Mouse (Mus musculus) mesoderm, embryonic 11.5 days (tissue): ENCODE data around the gene Slc35a1.
"Not testable (repeated sequence)": the region's sequence is repeated elsewhere in the genome, so short reads cannot be mapped to it uniquely, and the experiment has no call there.

Source experiments
- DNase-seq: peaks from one replicate; pipeline ENCODE4 v3.0.0-alpha.2; 2012; ENCODE audit warnings: low read depth, low spot score

Slc35a1 gene

DNA sequence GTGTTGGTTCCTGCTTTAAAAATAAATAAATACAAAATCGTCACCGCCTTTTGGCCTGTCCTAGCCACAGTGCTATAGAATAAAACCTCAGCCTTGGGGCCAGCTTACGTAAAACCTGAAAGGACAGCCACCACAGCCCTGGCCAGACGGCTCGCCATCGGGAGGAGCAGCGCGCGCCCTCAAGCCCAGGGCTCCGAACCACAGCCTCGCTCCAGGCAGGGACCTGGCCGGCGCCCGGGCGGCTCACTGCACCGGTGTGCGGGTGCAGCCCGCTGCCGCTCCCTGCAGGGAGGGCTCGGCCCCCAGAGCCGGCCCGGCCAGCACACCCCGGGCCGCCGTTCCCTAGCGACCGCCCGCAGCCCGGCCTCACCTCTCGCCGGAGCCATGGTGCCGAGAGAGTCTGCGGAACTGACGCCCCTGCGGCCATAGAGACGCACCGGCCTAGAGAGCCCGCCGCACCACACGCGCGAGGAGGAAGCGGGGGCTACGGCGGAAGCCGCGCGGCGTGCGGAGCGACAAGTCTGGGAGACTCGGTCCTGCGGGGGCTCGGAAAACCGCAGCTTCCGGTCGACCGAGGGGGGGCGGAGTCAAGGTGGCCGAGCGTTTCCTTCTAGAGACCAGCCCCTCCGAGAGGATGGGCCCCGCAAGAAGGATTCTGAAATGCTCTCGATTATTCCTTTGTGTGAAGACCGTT, at the start of gene Slc35a1:
Gene Slc35a1, minus strand, starts transcription at position 565 of the 694 bp plus-strand sequence.
- DNase-seq = peak; percentile 90

- DNase-seq = no peak
These were observed 47.2 kb upstream of the Slc35a1 start for GRCm38 (mm10) chr4:34734461-34734860.

GRCm38 (mm10) chr4:34733415-34733814, 46.2 kb upstream of the Slc35a1 start:
- not testable (repeated sequence) for DNase-seq

DNA sequence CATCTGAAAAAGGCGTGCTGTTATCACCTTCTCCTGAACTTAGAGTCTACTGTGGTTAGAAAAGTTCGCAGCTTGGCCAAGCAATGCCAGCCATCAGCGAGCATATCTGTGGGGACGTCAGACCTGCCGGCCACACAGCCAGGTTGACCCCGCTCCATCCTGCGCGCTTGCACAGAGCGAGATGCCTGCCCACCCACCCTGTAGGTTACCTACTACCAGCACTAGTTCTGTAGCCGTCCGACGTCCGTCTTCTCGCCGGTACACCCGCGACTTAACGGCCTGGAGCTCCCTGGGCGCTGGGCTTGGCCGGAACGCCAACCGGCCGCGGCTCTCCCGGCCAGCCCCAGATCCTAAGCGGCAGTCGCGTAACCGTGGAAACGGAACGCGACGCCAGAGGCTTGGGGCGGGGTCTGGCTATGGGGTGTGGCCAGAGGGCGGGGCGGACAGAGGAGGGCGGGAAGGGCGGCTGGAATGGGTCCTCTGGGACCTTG, 42.7 kb upstream of the Slc35a1 start, which contains the start of gene Cfap206:
Gene Cfap206, minus strand, starts transcription at position 356 of the 491 bp plus-strand sequence.
- peak; percentile 86 for DNase-seq

DNA sequence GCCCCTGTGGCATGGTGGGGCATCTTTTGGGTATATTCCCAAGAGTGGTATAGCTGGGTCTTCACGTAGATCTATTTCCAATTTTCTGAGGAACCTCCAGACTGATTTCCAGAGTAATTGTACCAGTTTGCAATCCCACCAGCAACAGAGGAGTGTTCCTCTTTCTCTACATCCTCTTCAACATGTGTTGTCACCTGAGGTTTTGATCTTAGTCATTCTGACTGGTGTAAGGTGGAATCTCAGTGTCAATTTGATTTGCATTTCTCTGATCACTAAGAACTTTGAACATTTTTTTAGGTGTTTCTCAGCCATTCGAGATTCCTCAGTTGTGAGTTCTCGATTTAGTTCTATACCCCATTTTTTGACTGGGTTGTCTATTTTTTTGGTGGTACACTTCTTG, 38.5 kb upstream of the Slc35a1 start:
- DNase-seq = not testable (repeated sequence)

DNA sequence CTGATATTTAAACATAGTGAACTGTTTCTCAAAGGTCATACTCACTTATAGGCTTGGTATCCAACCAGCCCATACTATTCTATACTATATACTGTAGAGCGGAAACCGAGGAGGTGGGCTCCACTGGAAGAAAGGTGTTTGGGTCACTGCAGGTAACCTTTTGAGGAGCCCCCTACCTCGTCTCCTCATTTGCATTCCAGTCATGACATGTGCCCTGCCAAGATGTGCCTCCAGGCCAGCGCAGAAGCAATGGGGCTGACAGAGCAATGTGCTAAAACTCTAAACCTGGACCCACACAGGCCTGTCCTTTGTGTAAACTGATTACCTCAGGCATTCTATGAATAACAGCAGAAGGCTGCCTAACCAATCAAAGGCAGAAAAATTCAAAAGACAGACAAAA, 37.1 kb upstream of the Slc35a1 start:
- DNase-seq = no peak

DNA sequence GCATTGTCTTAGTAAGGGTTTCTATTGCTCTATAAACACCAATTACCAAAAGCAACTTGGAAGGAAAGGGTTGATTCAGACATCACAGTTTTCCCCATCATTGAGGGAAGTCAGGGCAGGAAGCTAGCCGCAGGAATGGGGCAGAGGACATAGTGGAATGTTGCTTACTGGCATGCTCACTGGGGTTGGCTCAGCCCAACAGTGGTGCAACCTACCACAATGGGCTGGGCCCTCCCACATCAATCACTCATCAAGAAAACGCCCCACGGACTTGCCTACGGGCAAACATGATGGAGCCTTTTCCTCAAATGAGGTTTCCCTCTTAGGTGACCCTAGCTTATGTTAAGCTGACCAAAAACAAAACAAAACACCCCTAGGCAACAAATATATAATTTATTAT, 35.9 kb upstream of the Slc35a1 start:
- DNase-seq = no peak

DNA sequence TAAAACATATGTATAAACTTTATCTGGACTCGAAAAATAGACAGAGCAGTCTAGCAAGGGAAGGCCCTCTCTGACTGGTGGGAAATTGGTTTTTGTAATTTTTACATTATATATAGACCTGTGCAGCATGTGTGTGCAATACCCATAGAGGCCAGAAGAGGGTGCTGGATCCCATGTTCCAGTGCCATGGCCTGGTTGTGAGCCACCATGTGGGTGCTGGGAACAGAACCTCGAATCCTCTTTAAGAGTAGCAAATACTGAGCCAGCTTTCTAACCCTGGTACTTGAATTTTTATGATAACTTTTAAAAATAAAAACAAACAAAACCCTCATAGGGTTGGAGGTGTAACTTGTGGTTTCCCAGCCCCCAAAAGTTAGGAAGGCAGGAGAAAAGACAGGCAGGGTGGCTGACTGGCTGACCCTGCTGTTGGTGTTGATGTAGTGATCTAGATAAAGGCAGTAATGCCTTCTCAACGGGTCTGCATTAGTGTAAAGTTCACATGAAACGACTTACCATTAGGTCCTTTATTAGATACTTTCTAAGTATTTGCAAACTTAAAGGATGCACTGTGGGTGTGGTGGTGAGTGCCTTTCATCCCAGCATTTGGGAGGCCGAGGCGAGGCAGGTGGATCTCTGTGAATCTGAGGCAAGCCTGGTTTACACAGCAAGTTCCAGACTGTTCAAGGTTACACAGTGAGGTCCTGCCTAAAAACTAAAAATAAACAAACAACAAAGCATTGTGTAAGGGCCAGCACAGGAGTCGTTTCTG, 33.1 kb upstream of the Slc35a1 start:
- no peak for DNase-seq

DNA sequence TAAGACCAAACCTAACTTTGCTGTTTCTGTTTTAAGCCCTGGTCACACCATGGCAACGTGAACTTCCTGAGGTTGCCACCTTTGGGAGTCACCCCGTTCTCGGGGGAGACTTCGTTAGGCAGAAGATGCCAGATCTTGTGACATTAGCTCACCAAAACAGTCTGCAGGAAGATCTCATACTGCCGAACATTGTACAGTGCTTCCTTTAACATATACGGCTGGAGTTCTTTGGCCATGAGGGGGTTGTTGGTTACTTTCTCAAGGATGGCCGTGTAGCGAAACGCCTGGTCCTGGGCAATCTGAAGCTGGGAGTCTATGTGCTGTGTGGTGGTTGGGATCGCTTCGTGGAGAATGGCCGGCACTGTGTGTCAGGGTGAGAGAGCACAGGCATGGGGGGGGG, 32.2 kb upstream of the Slc35a1 start:
- no peak for DNase-seq

GRCm38 (mm10) chr4:34715062-34715461, 27.8 kb upstream of the Slc35a1 start:
- DNase-seq = no peak

DNA sequence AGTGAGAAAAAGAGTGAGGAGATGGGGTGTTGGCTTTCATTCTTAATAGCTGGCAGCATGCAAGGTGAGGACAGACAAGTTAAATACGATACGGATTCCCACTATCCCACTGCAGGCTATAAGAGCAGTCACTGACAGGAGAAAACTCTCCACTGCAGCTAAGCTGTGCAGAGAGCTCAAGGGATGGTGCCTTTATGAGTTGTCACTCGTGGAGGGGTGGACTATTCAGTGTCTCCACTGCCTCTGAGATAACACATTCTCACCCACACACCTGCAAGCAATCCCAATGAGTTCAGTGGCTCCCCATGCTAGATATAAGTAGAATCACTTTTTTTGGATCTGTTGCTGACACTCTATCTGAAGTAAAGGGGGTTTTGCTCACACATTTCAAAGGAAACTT, 20.9 kb upstream of the Slc35a1 start:
- no peak for DNase-seq

GRCm38 (mm10) chr4:34707248-34707647, 20.0 kb upstream of the Slc35a1 start:
- no peak for DNase-seq

DNA sequence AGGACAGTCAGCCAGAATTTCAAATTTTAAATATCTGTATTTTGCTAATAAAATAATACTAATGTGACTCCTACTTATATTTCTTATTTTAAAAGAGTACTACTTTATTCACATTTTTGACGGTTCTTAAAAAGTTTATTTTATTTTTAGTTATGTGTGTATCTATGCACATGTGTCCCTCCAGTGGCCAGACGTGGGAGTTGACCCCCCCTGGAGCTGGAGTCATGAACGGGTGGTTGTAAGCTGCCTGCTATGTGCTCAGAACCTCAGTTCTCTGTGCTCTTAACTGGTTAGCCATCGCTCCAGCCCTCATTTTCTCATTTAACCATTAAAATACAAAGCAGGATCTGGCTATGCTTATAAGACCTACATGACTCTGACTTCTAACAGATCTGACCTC, 15.8 kb upstream of the Slc35a1 start:
- DNase-seq = no peak

GRCm38 (mm10) chr4:34702231-34702630, 15.0 kb upstream of the Slc35a1 start:
- DNase-seq = no peak

DNA sequence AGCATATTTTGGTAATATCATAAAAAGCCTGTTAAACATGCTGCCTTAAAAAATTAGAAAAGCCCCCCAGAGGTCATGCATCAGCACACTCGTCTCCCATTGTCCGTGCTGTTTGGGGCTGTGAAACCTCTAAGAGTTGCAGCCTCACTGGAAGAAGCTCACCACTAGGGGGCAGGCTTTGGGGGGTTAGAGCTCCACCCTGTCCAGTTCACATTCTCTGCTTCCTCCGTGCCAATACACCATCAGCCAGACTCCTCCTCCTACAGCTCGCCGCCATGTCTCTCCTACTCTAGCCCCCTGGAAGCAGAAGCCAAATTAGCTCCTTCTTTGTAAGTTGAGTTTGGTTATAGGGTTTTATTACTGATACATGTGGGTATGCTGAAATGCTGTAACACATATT, 14.3 kb upstream of the Slc35a1 start:
- peak; percentile 71 for DNase-seq

- no peak for DNase-seq
These were observed 783 bp upstream of the Slc35a1 start for GRCm38 (mm10) chr4:34688021-34688420.

- DNase-seq = no peak
These were observed 6.7 kb downstream of the Slc35a1 start for GRCm38 (mm10) chr4:34680530-34680929.

DNA sequence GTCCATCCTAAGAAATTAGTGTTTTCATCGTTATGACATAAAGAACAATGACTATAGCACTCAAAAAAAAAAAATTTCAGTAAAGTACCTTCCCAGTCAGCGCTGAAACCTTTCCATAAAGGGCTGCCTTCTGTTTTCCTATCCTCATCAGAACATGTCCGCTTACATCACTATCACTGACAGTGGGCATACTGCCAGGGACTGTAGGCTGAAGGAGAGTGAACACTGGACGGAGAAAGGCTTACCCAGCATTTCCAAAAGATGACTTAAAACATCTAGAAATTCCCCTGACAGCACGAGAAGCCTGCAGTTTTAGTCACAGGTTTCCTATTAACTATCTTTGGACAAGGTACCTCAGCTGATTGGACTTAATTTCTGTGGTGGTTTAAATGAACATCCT, 13.5 kb downstream of the Slc35a1 start:
- no peak for DNase-seq

DNA sequence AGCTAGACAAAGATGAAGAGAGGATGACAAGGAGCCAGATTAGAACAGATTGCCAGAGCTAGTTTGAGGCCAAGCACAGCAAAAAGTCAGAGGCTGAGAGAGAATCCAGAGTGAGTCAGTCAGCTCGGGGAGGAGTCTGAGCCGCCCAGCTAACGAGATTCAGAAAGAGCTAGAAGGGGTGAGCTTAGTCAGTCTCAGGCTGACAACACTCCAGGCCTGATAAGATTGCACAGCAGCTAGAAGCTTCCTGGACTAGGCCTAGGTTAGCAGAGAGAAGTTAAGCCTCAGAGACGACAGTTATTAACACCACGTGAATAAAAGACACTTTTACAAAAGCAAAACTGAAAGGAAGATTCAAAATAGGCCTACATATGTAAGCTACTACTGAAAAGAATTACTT, 19.3 kb downstream of the Slc35a1 start:
- DNase-seq = no peak

DNA sequence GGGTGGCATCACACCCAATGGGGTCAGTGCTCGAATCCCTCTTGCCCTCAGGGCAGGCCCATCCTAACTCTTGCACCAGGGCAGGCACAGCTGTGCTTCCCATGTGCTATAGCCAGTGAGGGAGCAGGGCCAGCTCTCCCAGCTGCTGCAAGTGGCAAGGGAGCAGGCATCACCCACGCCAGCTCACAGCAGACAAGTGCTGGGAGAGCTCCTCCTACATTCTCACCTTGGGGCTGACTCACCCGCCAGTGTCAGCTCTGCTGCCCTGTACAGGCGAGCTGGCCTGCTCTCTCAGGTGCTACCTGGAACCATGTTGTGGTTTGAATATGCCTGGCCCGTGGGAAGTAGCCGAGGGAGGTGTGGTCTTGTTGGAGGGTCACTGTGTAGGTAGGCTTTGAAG, 25.3 kb downstream of the Slc35a1 start:
- no peak for DNase-seq

DNA sequence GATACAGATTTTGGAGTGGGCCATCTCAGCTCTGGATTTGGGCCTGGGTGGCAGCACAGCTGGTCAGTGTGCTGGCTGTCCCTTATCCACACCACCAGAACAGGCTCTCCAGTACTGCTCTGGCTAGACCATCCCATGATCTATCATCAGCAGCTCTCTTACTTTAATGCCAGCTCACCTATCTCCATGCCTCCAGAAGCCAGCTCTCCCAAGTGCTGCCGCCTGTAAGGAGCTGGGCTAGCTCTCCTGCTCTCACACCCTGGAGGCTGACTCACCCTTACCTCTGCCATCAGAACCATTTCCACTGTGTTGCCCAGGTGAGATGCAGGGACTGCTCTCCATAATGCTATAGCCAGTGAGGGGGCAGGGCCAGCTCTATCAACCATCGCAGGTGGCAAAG, 25.7 kb downstream of the Slc35a1 start:
- no peak for DNase-seq

GRCm38 (mm10) chr4:34659012-34659411, 28.2 kb downstream of the Slc35a1 start:
- DNase-seq = no peak

GRCm38 (mm10) chr4:34656101-34656500, 31.1 kb downstream of the Slc35a1 start:
- DNase-seq = no peak
